Mouse (Mus musculus): Measurements from ENCODE around the gene Pparg.

DNA sequence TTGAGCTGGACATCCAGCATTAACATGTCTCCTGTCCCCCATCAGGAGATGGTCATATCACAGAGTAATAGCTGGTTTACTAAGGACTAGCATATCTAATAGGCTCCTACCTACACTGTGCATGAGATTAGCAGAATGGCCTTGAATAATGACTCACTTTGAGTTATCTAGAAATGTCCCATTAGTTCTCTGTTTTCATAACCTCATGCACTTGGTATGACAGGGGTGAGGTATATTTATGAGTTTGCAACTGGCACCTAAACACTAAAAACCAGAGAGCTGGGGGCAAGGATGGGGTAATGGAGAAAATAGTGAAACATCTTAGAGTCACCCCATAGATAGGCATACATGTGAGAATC, 119.2 kb downstream of the Pparg start:
- no peak for TF ChIP-seq CTCF (IDR thresholded peaks at IDR 0.05; ENCODE audit: extremely low read depth, insufficient read depth, low read length)
- TF ChIP-seq POLR2A (IDR thresholded peaks at IDR 0.05; ENCODE audit: extremely low read depth, insufficient read depth, low read length): no peak
